Mouse (Mus musculus): ENCODE results near the gene Crygb. TPM values are rescaled to one million over a fixed set of nuclear protein-coding genes. Genes with fewer than 3 reads are reported as not detected.

Gene Crygb
- polyA plus RNA-seq, 1 experiment from 2014 or later = 0.94 TPM

GRCm38 (mm10) chr1:65109756-65110435 is 27.8 kb upstream of the Crygb start:
- no peak for ATAC-seq (ENCODE audit: insufficient number of reproducible peaks, insufficient read depth, low FRiP score, low TSS enrichment, low read depth)
- Histone ChIP-seq H3K4me1 (no peaks in the 10 kb centered on the region), H3K9ac (no peak overlapping the region), H3K4me3 (no peak overlapping the region), H3K9me3 (no peaks in the 10 kb centered on the region), H3K36me3 (no peaks in the 10 kb centered on the region), H3K27me3 (no peaks in the 10 kb centered on the region), H3K4me2 (no peak overlapping the region), H3K27ac (no peak overlapping the region)
- WGBS = 74% methylated on average over 25 of the region's 25 CpGs

GRCm38 (mm10) chr1:65109196-65109595 is 27.1 kb upstream of the Crygb start:
- Histone ChIP-seq H3K36me3 (no peaks in the 10 kb centered on the region), H3K27ac (no peak overlapping the region), H3K4me2 (no peak overlapping the region), H3K9me3 (no peaks in the 10 kb centered on the region), H3K4me1 (no peaks in the 10 kb centered on the region), H3K27me3 (no peaks in the 10 kb centered on the region), H3K4me3 (no peak overlapping the region), H3K9ac (no peak overlapping the region)
- 92% methylated on average over 8 of the region's 8 CpGs for WGBS
- ATAC-seq (ENCODE audit: insufficient number of reproducible peaks, insufficient read depth, low FRiP score, low TSS enrichment, low read depth) = no peak

GRCm38 (mm10) chr1:65107654-65108279 is 25.7 kb upstream of the Crygb start:
- Histone ChIP-seq H3K4me1 (no peaks in the 10 kb centered on the region), H3K27me3 (no peaks in the 10 kb centered on the region), H3K4me3 (no peak overlapping the region), H3K4me2 (no peak overlapping the region), H3K36me3 (no peaks in the 10 kb centered on the region), H3K27ac (no peak overlapping the region), H3K9me3 (no peaks in the 10 kb centered on the region), H3K9ac (no peak overlapping the region)
- WGBS = 91% methylated on average over 10 of the region's 10 CpGs
- ATAC-seq (ENCODE audit: insufficient number of reproducible peaks, insufficient read depth, low FRiP score, low TSS enrichment, low read depth) = no peak

- no peaks in the 10 kb centered on the region for H3K36me3 ChIP-seq
- no peak within 1 kb of the TSS for H3K4me3 ChIP-seq
- H3K27me3 ChIP-seq = no peaks in the 10 kb centered on the region
- no peak within 1 kb of the TSS for H3K27ac ChIP-seq
- no peak within 1 kb of the TSS for H3K4me2 ChIP-seq
- no peaks in the 10 kb centered on the region for H3K4me1 ChIP-seq
- H3K9ac ChIP-seq = no peak within 1 kb of the TSS
- no peak for ATAC-seq (ENCODE audit: insufficient number of reproducible peaks, insufficient read depth, low FRiP score, low TSS enrichment, low read depth)
- H3K9me3 ChIP-seq = no peaks in the 10 kb centered on the region
- WGBS = 90% methylated on average over 11 of the region's 11 CpGs
These were observed 21.2 kb upstream of the Crygb start, which contains the start of gene Cryga for GRCm38 (mm10) chr1:65103273-65103672. Cryga (minus strand) TSS chr1:65103373.

GRCm38 (mm10) chr1:65096953-65097352 is 14.9 kb upstream of the Crygb start:
- H3K27ac ChIP-seq = no peak overlapping the region
- no peak; the same call in 1 of the 2 replicates for ATAC-seq (ENCODE audit: insufficient number of reproducible peaks, insufficient read depth, low FRiP score, low TSS enrichment, low read depth)
- H3K9me3 ChIP-seq = no peaks in the 10 kb centered on the region
- H3K4me1 ChIP-seq = no peaks in the 10 kb centered on the region
- H3K4me2 ChIP-seq = no peak overlapping the region
- no peaks in the 10 kb centered on the region for H3K36me3 ChIP-seq
- no peaks in the 10 kb centered on the region for H3K27me3 ChIP-seq
- 83% methylated on average over 3 of the region's 3 CpGs for WGBS
- H3K9ac ChIP-seq = no peak overlapping the region
- H3K4me3 ChIP-seq = no peak overlapping the region

- Histone ChIP-seq H3K9me3 (no peaks in the 10 kb centered on the region), H3K27ac (no peak overlapping the region), H3K4me2 (no peak overlapping the region), H3K27me3 (no peaks in the 10 kb centered on the region), H3K4me1 (no peaks in the 10 kb centered on the region), H3K36me3 (no peaks in the 10 kb centered on the region), H3K9ac (no peak overlapping the region), H3K4me3 (no peak overlapping the region)
- ATAC-seq (ENCODE audit: insufficient number of reproducible peaks, insufficient read depth, low FRiP score, low TSS enrichment, low read depth) = no peak
- WGBS = 78% methylated on average over 3 of the region's 3 CpGs
These were observed 9.5 kb upstream of the Crygb start for GRCm38 (mm10) chr1:65091566-65091965.

- Histone ChIP-seq H3K9ac (no peak overlapping the region), H3K27ac (no peak overlapping the region), H3K9me3 (no peaks in the 10 kb centered on the region), H3K4me2 (no peak overlapping the region), H3K36me3 (no peaks in the 10 kb centered on the region), H3K4me3 (no peak overlapping the region), H3K27me3 (no peaks in the 10 kb centered on the region), H3K4me1 (no peaks in the 10 kb centered on the region)
- no peak for ATAC-seq (ENCODE audit: insufficient number of reproducible peaks, insufficient read depth, low FRiP score, low TSS enrichment, low read depth)
- WGBS = 70% methylated on average over 2 of the region's 2 CpGs
These were observed 8.3 kb upstream of the Crygb start for GRCm38 (mm10) chr1:65090370-65090769.

GRCm38 (mm10) chr1:65088567-65089356 is 6.7 kb upstream of the Crygb start:
- H3K36me3 ChIP-seq = no peaks in the 10 kb centered on the region
- H3K4me1 ChIP-seq = no peaks in the 10 kb centered on the region
- no peaks in the 10 kb centered on the region for H3K27me3 ChIP-seq
- no peak overlapping the region for H3K9ac ChIP-seq
- H3K9me3 ChIP-seq = no peaks in the 10 kb centered on the region
- WGBS = 72% methylated on average over 6 of the region's 6 CpGs
- no peak overlapping the region for H3K4me3 ChIP-seq
- ATAC-seq (ENCODE audit: insufficient number of reproducible peaks, insufficient read depth, low FRiP score, low TSS enrichment, low read depth) = no peak
- H3K4me2 ChIP-seq = no peak overlapping the region
- H3K27ac ChIP-seq = no peak overlapping the region

- Histone ChIP-seq H3K4me1 (no peaks in the 10 kb centered on the region), H3K27me3 (no peaks in the 10 kb centered on the region), H3K4me2 (no peak overlapping the region), H3K27ac (no peak overlapping the region), H3K4me3 (no peak overlapping the region), H3K9me3 (no peaks in the 10 kb centered on the region), H3K9ac (no peak overlapping the region), H3K36me3 (no peaks in the 10 kb centered on the region)
- 13% methylated on average over 5 of the region's 5 CpGs for WGBS
- no peak for ATAC-seq (ENCODE audit: insufficient number of reproducible peaks, insufficient read depth, low FRiP score, low TSS enrichment, low read depth)
These were observed 6.5 kb downstream of the Crygb start for GRCm38 (mm10) chr1:65075607-65076006.

GRCm38 (mm10) chr1:65073589-65073988 is 8.5 kb downstream of the Crygb start, which contains the start of gene Crygc:
Crygc (minus strand) TSS chr1:65073689.
- Histone ChIP-seq H3K9ac (no peak within 1 kb of the TSS), H3K4me1 (no peaks in the 10 kb centered on the region), H3K36me3 (no peaks in the 10 kb centered on the region), H3K4me3 (no peak within 1 kb of the TSS), H3K9me3 (no peaks in the 10 kb centered on the region), H3K4me2 (no peak within 1 kb of the TSS), H3K27ac (no peak within 1 kb of the TSS), H3K27me3 (no peaks in the 10 kb centered on the region)
- 54% methylated on average over 6 of the region's 6 CpGs for WGBS
- no peak for ATAC-seq (ENCODE audit: insufficient number of reproducible peaks, insufficient read depth, low FRiP score, low TSS enrichment, low read depth)

- no peak overlapping the region for H3K9ac ChIP-seq
- H3K4me3 ChIP-seq = no peak overlapping the region
- no peak overlapping the region for H3K27ac ChIP-seq
- H3K36me3 ChIP-seq = no peaks in the 10 kb centered on the region
- H3K9me3 ChIP-seq = no peaks in the 10 kb centered on the region
- H3K27me3 ChIP-seq = no peaks in the 10 kb centered on the region
- H3K4me1 ChIP-seq = no peaks in the 10 kb centered on the region
- H3K4me2 ChIP-seq = no peak overlapping the region
- no peak for ATAC-seq (ENCODE audit: insufficient number of reproducible peaks, insufficient read depth, low FRiP score, low TSS enrichment, low read depth)
These were observed 14.2 kb downstream of the Crygb start for GRCm38 (mm10) chr1:65067842-65068241.

GRCm38 (mm10) chr1:65064201-65064600 is 17.9 kb downstream of the Crygb start:
- Histone ChIP-seq H3K4me3 (no peak overlapping the region), H3K36me3 (no peaks in the 10 kb centered on the region), H3K4me2 (no peak overlapping the region), H3K4me1 (no peaks in the 10 kb centered on the region), H3K27me3 (no peaks in the 10 kb centered on the region), H3K27ac (no peak overlapping the region), H3K9ac (no peak overlapping the region), H3K9me3 (no peaks in the 10 kb centered on the region)
- WGBS = 90% methylated on average over 15 of the region's 15 CpGs
- ATAC-seq (ENCODE audit: insufficient number of reproducible peaks, insufficient read depth, low FRiP score, low TSS enrichment, low read depth) = no peak

All from embryonic facial prominence, embryonic 13.5 days (tissue).